Mouse (Mus musculus): ENCODE data around the gene Ppp3cb.
A peak's percentile ranks its signal among the peaks of the same experiment; 100 is the strongest.

DNA sequence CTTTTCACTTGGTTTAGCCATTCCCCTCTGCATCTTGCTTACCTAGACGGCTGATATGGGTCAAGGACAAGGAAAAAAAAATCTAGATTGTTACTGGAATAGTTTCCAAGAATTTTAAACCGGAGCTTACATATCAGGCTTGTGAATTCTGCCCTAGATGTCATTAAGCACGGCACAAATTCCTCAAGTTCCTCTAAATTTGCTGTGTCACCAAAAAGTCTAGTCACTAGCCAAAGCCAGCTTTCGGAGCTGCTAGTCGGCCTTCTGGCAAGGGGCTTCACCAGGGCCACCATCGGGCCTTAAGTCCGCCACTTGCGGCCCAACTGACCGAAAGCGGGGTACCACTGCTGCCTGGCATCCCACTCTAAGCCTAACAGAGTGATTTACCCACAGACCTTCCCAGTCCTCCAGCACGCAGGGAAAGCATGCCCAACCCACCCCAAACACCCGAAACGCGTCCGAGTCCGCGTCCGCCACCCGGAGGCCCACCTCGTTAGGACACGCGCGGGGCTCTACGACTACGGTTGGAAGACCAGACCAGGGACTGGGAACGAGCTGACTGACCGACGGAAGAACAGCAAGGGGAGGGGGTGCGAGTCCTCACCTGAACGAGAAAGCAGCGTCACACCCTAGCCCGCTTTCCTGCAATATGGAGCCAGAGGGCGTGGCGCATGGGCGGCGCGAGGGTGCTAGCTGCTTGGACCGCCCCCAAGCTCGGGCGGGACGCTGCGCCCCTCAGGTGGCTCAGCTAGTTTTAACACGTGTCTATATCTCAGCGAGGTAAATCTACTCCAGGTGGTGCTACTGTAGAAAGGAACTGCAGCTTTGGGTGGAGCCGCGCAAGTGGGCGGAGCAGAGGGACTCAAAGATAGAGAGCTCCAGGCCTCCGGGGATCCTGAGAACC, 66.8 kb downstream of the Ppp3cb start, which contains the start of gene Anxa7:
- TF ChIP-seq USF1 (IDR thresholded peaks at IDR 0.05; ENCODE audit: low read depth) (no peak), POLR2A (IDR thresholded peaks at IDR 0.05; ENCODE audit: insufficient read length, low read depth) (peak; percentile 89), TCF12 (IDR thresholded peaks at IDR 0.05; ENCODE audit: insufficient read depth, poor library complexity, severe bottlenecking) (no peak), MAX (IDR thresholded peaks at IDR 0.05; ENCODE audit: low read depth) (no peak)

All from myocyte (in vitro differentiated cells).